Mouse (Mus musculus) heart, adult 2 months (tissue): ENCODE data around the gene Herc6.

Experiments
- CTCF ChIP-seq: fragments of 200-600 bp; IDR thresholded peaks from 2 replicates; pipeline ENCODE4 v1.8.1; 2022; ENCODE audit warnings: antibody characterized with exemption, mild to moderate bottlenecking, moderate library complexity
- POLR2A ChIP-seq: fragments of 200-500 bp; IDR thresholded peaks from 2 replicates; pipeline ENCODE4 v1.6.1; 2011; ENCODE audit warnings: mild to moderate bottlenecking, low read depth, low read length, control low read depth; ENCODE audit not compliant: insufficient read depth

GRCm38 (mm10) chr6:57701686-57702085 lies 120.9 kb downstream of the Herc6 start:
- TF ChIP-seq CTCF (no peak), POLR2A (no peak)
